In genomic region chr15:47289691-47290090, GRCm38 (mm10) we compare ENCODE assay signal across 22 mouse cellular contexts.
"Had no signal": no experiment of that assay in that cellular context is flagged by ENCODE, and none has a peak within 500 bp of the region (broad histone marks: within the 10 kb centered on the region; RNA-seq: fewer than 3 reads in every experiment).

No protein-coding gene starts in this region.

- DNase-seq: heart, postnatal 10 days; heart, postnatal 14 days; heart, postnatal 36 days; heart, postnatal 4 days; kidney, adult 11 months; kidney, adult 18-20 months; kidney, adult 2 months; kidney, adult 8-10 months; kidney, adult 9 months; kidney, postnatal 10 days; kidney, postnatal 14 days; kidney, postnatal 25 days; kidney, postnatal 36 days; kidney, postnatal 4 days; layer of hippocampus, adult 9-11 months; layer of hippocampus, postnatal 36 days had no signal

- ATAC-seq: hindbrain, embryonic 16.5 days; hindbrain, postnatal 0 days; inflammation-experienced regulatory T-cells, adult 6 months; intestine, embryonic 15.5 days; intestine, embryonic 16.5 days; intestine, postnatal 0 days had no signal
